Mouse (Mus musculus) MEL (cell line): ENCODE data around the gene Pard3. TPM values are rescaled to one million over a fixed set of nuclear protein-coding genes. Genes with fewer than 3 reads are reported as not detected.

ENCODE experiments used
- DNase-seq: peaks from one replicate; pipeline ENCODE4 v3.0.0; 2011; ENCODE audit warnings: low read depth, low spot score
- H3K27ac ChIP-seq: 2 replicates; pipeline ENCODE4 v1.5.1; 2012; ENCODE audit warnings: low read depth, mild to moderate bottlenecking, control low read depth, low read length, moderate library complexity; ENCODE audit not compliant: control insufficient read depth
- H3K27me3 ChIP-seq, 2 experiments: fragments of 150-350 bp in 1 of 2; sonication (generic) in 1 of 2; 2 replicates each; pipeline ENCODE4 v1.6.1; 2012; ENCODE audit warnings: low read length in 2 of 2, mild to moderate bottlenecking in 2 of 2, improper control_type of control experiment in 1 of 2, moderate library complexity in 1 of 2; ENCODE audit not compliant: insufficient read depth in 2 of 2, control insufficient read depth in 1 of 2
- H3K36me3 ChIP-seq, 2 experiments: 2 replicates each; pipeline ENCODE4 v1.6.1; 2012 to 2014; ENCODE audit warnings: low read length in 2 of 2, improper control_type of control experiment in 1 of 2, inconsistent platforms in 1 of 2, mild to moderate bottlenecking in 1 of 2; ENCODE audit not compliant: insufficient read depth in 2 of 2, control insufficient read depth in 1 of 2
- H3K4me1 ChIP-seq, 2 experiments: fragments of 150-350 bp in 1 of 2; sonication (generic) in 1 of 2; 2 replicates each; pipeline ENCODE4 v1.6.1; 2012; ENCODE audit warnings: low read length in 2 of 2, improper control_type of control experiment in 1 of 2, mild to moderate bottlenecking in 1 of 2; ENCODE audit not compliant: insufficient read depth in 2 of 2, control insufficient read depth in 1 of 2
- H3K4me3 ChIP-seq, 2 experiments: fragments of 150-350 bp in 1 of 2; sonication (generic) in 1 of 2; 2 replicates each; pipeline ENCODE4 v1.5.1; 2012; ENCODE audit warnings: low read depth in 2 of 2, low read length in 2 of 2, mild to moderate bottlenecking in 2 of 2, moderate library complexity in 2 of 2, control low read depth in 1 of 2, improper control_type of control experiment in 1 of 2; ENCODE audit not compliant: control insufficient read depth in 1 of 2, insufficient read depth in 1 of 2
- H3K79me2 ChIP-seq: 2 replicates; pipeline ENCODE4 v1.6.1; 2012; ENCODE audit warnings: mild to moderate bottlenecking, low read length, moderate library complexity; ENCODE audit not compliant: control insufficient read depth, poor library complexity, insufficient read depth
- H3K9ac ChIP-seq: 2 replicates; pipeline ENCODE4 v1.6.1; 2012; ENCODE audit warnings: low read depth, mild to moderate bottlenecking, control low read depth, low read length, moderate library complexity; ENCODE audit not compliant: control insufficient read depth, poor library complexity, severe bottlenecking
- H3K9me3 ChIP-seq: fragments of 150-350 bp; sonication (generic); replicated peaks from 2 replicates; pipeline ENCODE4 v1.6.1; 2012; ENCODE audit warnings: mild to moderate bottlenecking, low read length, improper control_type of control experiment, moderate library complexity; ENCODE audit not compliant: insufficient read depth
- CHD2 ChIP-seq: IDR thresholded peaks from 2 replicates; pipeline ENCODE4 v1.6.1; 2011; ENCODE audit warnings: low read length, improper control_type of control experiment
- CTCF ChIP-seq, 3 experiments: IDR thresholded peaks in 2 of 3; conservative IDR thresholded peaks in 1 of 3; 2 replicates each; pipeline ENCODE4 v1.5.1; 2011 to 2012; ENCODE audit warnings: low read length in 3 of 3, low read depth in 2 of 3, mild to moderate bottlenecking in 2 of 3, improper control_type of control experiment in 1 of 3, inconsistent platforms in 1 of 3, mixed read lengths in 1 of 3, moderate library complexity in 1 of 3; ENCODE audit not compliant: control insufficient read depth in 1 of 3, insufficient read depth in 1 of 3, poor library complexity in 1 of 3, severe bottlenecking in 1 of 3
- E2F4 ChIP-seq: IDR thresholded peaks from 2 replicates; pipeline ENCODE4 v1.6.1; 2011; ENCODE audit warnings: low read depth, low read length, improper control_type of control experiment, borderline replicate concordance
- ELF1 ChIP-seq: IDR thresholded peaks from 2 replicates; pipeline ENCODE4 v1.6.1; 2014; ENCODE audit warnings: low read depth, mild to moderate bottlenecking, inconsistent platforms, low read length, improper control_type of control experiment, moderate library complexity
- ETS1 ChIP-seq: IDR thresholded peaks from 2 replicates; pipeline ENCODE4 v1.6.1; 2012; ENCODE audit warnings: low read depth, mild to moderate bottlenecking, inconsistent platforms, low read length, improper control_type of control experiment, moderate library complexity
- GABPA ChIP-seq: IDR thresholded peaks from 2 replicates; pipeline ENCODE4 v1.6.1; 2012; ENCODE audit warnings: low read depth, mild to moderate bottlenecking, inconsistent platforms, low read length, improper control_type of control experiment, moderate library complexity
- GATA1 ChIP-seq: IDR thresholded peaks from 2 replicates; pipeline ENCODE4 v1.6.1; 2011; ENCODE audit warnings: low read depth, low read length, improper control_type of control experiment
- KAT2A ChIP-seq: conservative IDR thresholded peaks from 2 replicates; pipeline ENCODE4 v1.6.1; 2012; ENCODE audit warnings: low read depth, low read length, improper control_type of control experiment, inconsistent platforms
- MAFK ChIP-seq: IDR thresholded peaks from 2 replicates; pipeline ENCODE4 v1.6.1; 2011; ENCODE audit warnings: low read depth, mild to moderate bottlenecking, low read length, improper control_type of control experiment, borderline replicate concordance
- MAX ChIP-seq: IDR thresholded peaks from 2 replicates; pipeline ENCODE4 v1.6.1; 2011; ENCODE audit warnings: low read length, improper control_type of control experiment
- MAZ ChIP-seq: IDR thresholded peaks from 2 replicates; pipeline ENCODE4 v1.6.1; 2012; ENCODE audit warnings: low read depth, mild to moderate bottlenecking, inconsistent platforms, low read length, improper control_type of control experiment
- MEF2A ChIP-seq: IDR thresholded peaks from 2 replicates; pipeline ENCODE4 v1.6.1; 2014; ENCODE audit warnings: low read depth, mild to moderate bottlenecking, inconsistent platforms, low read length, improper control_type of control experiment; ENCODE audit not compliant: poor library complexity, insufficient replicate concordance, severe bottlenecking; ENCODE audit errors: extremely low read depth
- NELFE ChIP-seq: IDR thresholded peaks from 2 replicates; pipeline ENCODE4 v1.6.1; 2011; ENCODE audit warnings: low read depth, low read length, improper control_type of control experiment
- NRF1 ChIP-seq: IDR thresholded peaks from 2 replicates; pipeline ENCODE4 v1.6.1; 2014; ENCODE audit warnings: low read depth, mild to moderate bottlenecking, inconsistent platforms, low read length, improper control_type of control experiment, moderate library complexity; ENCODE audit not compliant: poor library complexity, insufficient read depth, severe bottlenecking
- POLR2AphosphoS2 ChIP-seq: IDR thresholded peaks from 2 replicates; pipeline ENCODE4 v1.6.1; 2011; ENCODE audit warnings: low read length, improper control_type of control experiment
- RCOR1 ChIP-seq: IDR thresholded peaks from 2 replicates; pipeline ENCODE4 v1.6.1; 2012; ENCODE audit warnings: low read depth, mild to moderate bottlenecking, inconsistent platforms, low read length, improper control_type of control experiment
- SIN3A ChIP-seq: IDR thresholded peaks from 2 replicates; pipeline ENCODE4 v1.6.1; 2012; ENCODE audit warnings: low read length, improper control_type of control experiment, inconsistent platforms
- TAL1 ChIP-seq: IDR thresholded peaks from 2 replicates; pipeline ENCODE4 v1.6.1; 2012; ENCODE audit warnings: mild to moderate bottlenecking, inconsistent platforms, low read length, moderate library complexity, mixed read lengths
- TCF12 ChIP-seq: IDR thresholded peaks from 2 replicates; pipeline ENCODE4 v1.6.1; 2014; ENCODE audit warnings: low read depth, mild to moderate bottlenecking, inconsistent platforms, low read length, improper control_type of control experiment, moderate library complexity
- USF2 ChIP-seq, 2 experiments: IDR thresholded peaks; 2 replicates each; pipeline ENCODE4 v1.6.1; 2011 to 2012; ENCODE audit warnings: improper control_type of control experiment in 2 of 2, low read length in 2 of 2, borderline replicate concordance in 1 of 2, inconsistent platforms in 1 of 2, low read depth in 1 of 2, mild to moderate bottlenecking in 1 of 2; ENCODE audit not compliant: insufficient read depth in 1 of 2
- ZMIZ1 ChIP-seq: IDR thresholded peaks from 2 replicates; pipeline ENCODE4 v1.6.1; 2012; ENCODE audit warnings: low read depth, mild to moderate bottlenecking, inconsistent platforms, low read length, improper control_type of control experiment, moderate library complexity
- polyA plus RNA-seq, 2 experiments: library from polyadenylated mRNA; stranded (reverse) in 1 of 2; unstranded in 1 of 2; fragments of >175 nt in 1 of 2; fragments of >200 nt in 1 of 2; gene quantifications; 2 replicates each; pipeline versions ENCODE4 v1.2.1 to v1.2.4; 2012; ENCODE audit warnings: low replicate concordance in 2 of 2, low read depth in 1 of 2; ENCODE audit not compliant: insufficient read length in 2 of 2, insufficient read depth in 1 of 2, missing spikeins in 1 of 2
- total RNA-seq: library from RNA; depleted of rRNA; stranded (reverse); fragments of 300-350 nt; gene quantifications from 2 replicates; pipeline ENCODE4 v1.2.3, GENCODE M21; 2012

Gene Pard3
- total and polyA plus RNA-seq, 3 experiments, result not detected

DNA sequence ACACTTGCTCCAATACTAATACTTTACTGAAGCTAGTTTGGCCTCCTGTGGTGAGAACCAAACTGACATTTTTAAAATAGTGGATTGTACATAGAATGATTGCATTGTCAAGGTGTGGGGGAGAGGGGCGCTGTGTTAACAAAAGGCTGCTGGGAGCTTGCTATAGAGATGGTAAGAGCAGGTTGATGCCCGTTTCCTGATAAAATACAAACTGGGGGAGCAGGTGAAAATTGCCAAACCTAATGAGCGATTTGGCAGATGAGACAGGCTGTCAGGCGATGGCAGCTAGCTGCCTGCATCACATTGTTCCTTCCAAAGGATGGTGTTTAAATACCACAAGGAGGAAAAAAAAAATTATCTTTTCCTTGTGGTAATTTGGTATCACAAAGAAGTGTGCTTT is 217.3 kb downstream of the Pard3 start:
- Histone ChIP-seq H3K9me3 (no peaks in the 10 kb centered on the region), H3K4me1 (no peaks in the 10 kb centered on the region), H3K4me3 (no peak overlapping the region)
- TF ChIP-seq MAZ (no peak), CHD2 (no peak), ZMIZ1 (no peak), MAX (no peak), TAL1 (no peak), E2F4 (no peak), RCOR1 (no peak), TCF12 (no peak), KAT2A (no peak), USF2 (IDR thresholded peaks at IDR 0.05; ENCODE audit: borderline replicate concordance in 1 of 2, insufficient read depth in 1 of 2, low read depth in 1 of 2, low read length in 2 of 2) (no peak), GABPA (no peak), SIN3A (no peak), NRF1 (no peak), MAFK (no peak), ETS1 (no peak), MEF2A (no peak), NELFE (no peak), POLR2AphosphoS2 (no peak), ELF1 (no peak), CTCF (IDR thresholded peaks at IDR 0.05 in 2 of 3, conservative IDR thresholded peaks at IDR 0.05 in 1 of 3; ENCODE audit: control insufficient read depth in 1 of 3, insufficient read depth in 1 of 3, low read depth in 2 of 3, low read length in 3 of 3, poor library complexity in 1 of 3, severe bottlenecking in 1 of 3) (no peak)
- TF ChIP-seq, all 39 proteins: peak for 0
- no peak overlapping the region for H3K27ac ChIP-seq
- no peak for DNase-seq
- H3K27me3 ChIP-seq, result no peaks in the 10 kb centered on the region
- H3K9ac ChIP-seq, result no peak overlapping the region
- H3K79me2 ChIP-seq, result no peaks in the 10 kb centered on the region
- H3K36me3 ChIP-seq, result no peaks in the 10 kb centered on the region

GRCm38 (mm10) chr8:127284462-127285216 is 220.9 kb downstream of the Pard3 start:
- Histone ChIP-seq H3K4me1 (no peaks in the 10 kb centered on the region), H3K79me2 (no peaks in the 10 kb centered on the region), H3K9me3 (no peaks in the 10 kb centered on the region), H3K27ac (no peak overlapping the region), H3K9ac (no peak overlapping the region), H3K36me3 (no peaks in the 10 kb centered on the region), H3K27me3 (no peaks in the 10 kb centered on the region), H3K4me3 (no peak overlapping the region)
- TF ChIP-seq GATA1, result no peak
- no peak for DNase-seq
